Mouse (Mus musculus) ES-E14 (cell line): ENCODE data around the gene 3110082I17Rik.

ENCODE experiments used
- CHD2 ChIP-seq: IDR thresholded peaks from 2 replicates; pipeline ENCODE4 v1.6.1; 2014; ENCODE audit warnings: mild to moderate bottlenecking, low read depth, low read length, inconsistent platforms
- HCFC1 ChIP-seq: IDR thresholded peaks from 2 replicates; pipeline ENCODE4 v1.6.1; 2012; ENCODE audit warnings: low read length, inconsistent platforms, borderline replicate concordance; ENCODE audit not compliant: insufficient read depth
- ZC3H11A ChIP-seq: IDR thresholded peaks from 2 replicates; pipeline ENCODE4 v1.6.1; 2012; ENCODE audit warnings: low read depth, mild to moderate bottlenecking, inconsistent platforms, low read length, borderline replicate concordance

DNA sequence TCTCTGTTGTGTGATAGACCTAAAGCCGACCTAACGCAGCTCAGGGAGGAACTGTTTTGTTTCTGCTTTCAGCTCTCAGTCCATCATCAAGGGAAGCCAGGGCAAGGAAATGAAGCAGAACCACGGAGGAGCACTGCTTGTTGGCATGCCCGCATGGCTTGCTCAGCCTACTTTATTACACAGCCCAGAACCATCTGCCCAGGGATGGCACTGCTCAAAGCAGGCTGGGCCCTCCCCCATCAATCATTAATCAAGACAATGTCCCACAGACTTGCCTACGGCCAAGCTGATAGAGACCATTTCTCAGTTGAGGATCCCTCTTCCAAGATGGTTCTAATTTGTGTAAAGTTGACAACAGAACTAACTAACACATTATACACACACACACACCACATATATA, 38.5 kb upstream of the 3110082I17Rik start:
- no peak for TF ChIP-seq ZC3H11A
- no peak for TF ChIP-seq HCFC1
- no peak for TF ChIP-seq CHD2
